Mouse (Mus musculus): ENCODE measurements around the gene Gm9767. TPM values are rescaled to one million over a fixed set of nuclear protein-coding genes. Genes with fewer than 3 reads are reported as not detected.

The Gm9767 gene
- polyA plus RNA-seq, 1 experiment from 2014 or later: 0.78 TPM

GRCm38 (mm10) chr10:26079678-26080077 is 1.6 kb downstream of the Gm9767 start:
- Histone ChIP-seq H3K27ac (replicated peaks; ENCODE audit: low read depth, low read length) (no peak overlapping the region), H3K36me3 (ENCODE audit: control insufficient read depth, insufficient read depth, low read length) (no peaks in the 10 kb centered on the region), H3K9ac (replicated peaks; ENCODE audit: low read length) (no peak overlapping the region), H3K4me1 (ENCODE audit: control insufficient read depth, insufficient read depth, low read length) (peaks cover 8% of the 10 kb centered on the region; the same call in 1 of the 2 replicates), H3K9me3 (ENCODE audit: control insufficient read depth, low read length) (no peaks in the 10 kb centered on the region), H3K27me3 (ENCODE audit: control insufficient read depth, insufficient read depth, low read length) (no peaks in the 10 kb centered on the region), H3K4me3 (replicated peaks; ENCODE audit: low read depth, low read length) (no peak overlapping the region), H3K4me2 (ENCODE audit: low read length) (no peak overlapping the region)
- 85% methylated on average over 3 of the region's 3 CpGs for WGBS
- DNase-seq (no peak), ATAC-seq (ENCODE audit: low FRiP score, low TSS enrichment) (no peak)

- DNase-seq: no peak
- Histone ChIP-seq H3K4me2 (ENCODE audit: low read length) (no peak overlapping the region), H3K27ac (replicated peaks; ENCODE audit: low read depth, low read length) (no peak overlapping the region), H3K9ac (replicated peaks; ENCODE audit: low read length) (no peak overlapping the region), H3K9me3 (ENCODE audit: control insufficient read depth, low read length) (no peaks in the 10 kb centered on the region), H3K4me1 (ENCODE audit: control insufficient read depth, insufficient read depth, low read length) (no peaks in the 10 kb centered on the region), H3K36me3 (ENCODE audit: control insufficient read depth, insufficient read depth, low read length) (no peaks in the 10 kb centered on the region), H3K4me3 (replicated peaks; ENCODE audit: low read depth, low read length) (no peak overlapping the region), H3K27me3 (ENCODE audit: control insufficient read depth, insufficient read depth, low read length) (no peaks in the 10 kb centered on the region)
- ATAC-seq (ENCODE audit: low FRiP score, low TSS enrichment): no peak
- WGBS: 73% methylated on average over 4 of the region's 4 CpGs
Observed at GRCm38 (mm10) chr10:26082081-26082480, 4.0 kb downstream of the Gm9767 start.

DNA sequence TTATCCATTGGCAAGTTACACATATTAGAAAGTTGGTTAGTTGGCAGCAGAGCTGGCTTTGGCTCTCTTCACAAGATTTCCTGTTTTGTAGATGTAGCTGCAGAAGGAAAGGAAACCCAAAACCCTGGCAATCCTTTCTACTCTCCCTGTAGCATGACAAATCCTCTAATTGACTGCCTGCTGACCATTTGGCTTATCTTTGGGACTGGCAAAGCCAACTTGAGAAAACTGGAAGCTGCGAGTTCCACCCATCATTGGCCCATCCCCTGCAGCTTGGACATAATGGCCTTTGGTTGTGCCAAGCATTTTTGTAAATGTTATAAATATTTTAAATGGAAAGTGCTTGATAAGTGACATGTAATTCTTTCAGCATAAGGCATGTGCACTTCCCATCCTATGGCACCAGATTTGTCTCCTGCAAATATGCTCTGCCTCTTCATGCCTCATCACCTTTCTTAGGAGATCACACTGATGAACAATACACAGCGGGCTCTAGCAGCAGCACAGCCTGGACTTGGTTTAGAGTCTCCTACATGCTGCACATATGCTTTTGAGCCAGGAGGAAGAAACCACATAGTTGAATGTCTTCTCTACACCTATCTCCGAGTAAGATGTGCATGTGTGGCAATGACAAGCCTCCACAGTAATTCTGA is 25.4 kb downstream of the Gm9767 start:
- no peak overlapping the region for H3K4me2 ChIP-seq (ENCODE audit: low read length)
- no peaks in the 10 kb centered on the region for H3K27me3 ChIP-seq (ENCODE audit: control insufficient read depth, insufficient read depth, low read length)
- H3K36me3 ChIP-seq (ENCODE audit: control insufficient read depth, insufficient read depth, low read length): no peaks in the 10 kb centered on the region
- H3K4me1 ChIP-seq (ENCODE audit: control insufficient read depth, insufficient read depth, low read length): no peaks in the 10 kb centered on the region
- ATAC-seq (ENCODE audit: low FRiP score, low TSS enrichment) (no peak), DNase-seq (no peak)
- no peaks in the 10 kb centered on the region for H3K9me3 ChIP-seq (ENCODE audit: control insufficient read depth, low read length)
- 79% methylated on average over 3 of the region's 3 CpGs for WGBS
- no peak overlapping the region for H3K27ac ChIP-seq (replicated peaks; ENCODE audit: low read depth, low read length)
- no peak overlapping the region for H3K4me3 ChIP-seq (replicated peaks; ENCODE audit: low read depth, low read length)
- no peak overlapping the region for H3K9ac ChIP-seq (replicated peaks; ENCODE audit: low read length)

DNA sequence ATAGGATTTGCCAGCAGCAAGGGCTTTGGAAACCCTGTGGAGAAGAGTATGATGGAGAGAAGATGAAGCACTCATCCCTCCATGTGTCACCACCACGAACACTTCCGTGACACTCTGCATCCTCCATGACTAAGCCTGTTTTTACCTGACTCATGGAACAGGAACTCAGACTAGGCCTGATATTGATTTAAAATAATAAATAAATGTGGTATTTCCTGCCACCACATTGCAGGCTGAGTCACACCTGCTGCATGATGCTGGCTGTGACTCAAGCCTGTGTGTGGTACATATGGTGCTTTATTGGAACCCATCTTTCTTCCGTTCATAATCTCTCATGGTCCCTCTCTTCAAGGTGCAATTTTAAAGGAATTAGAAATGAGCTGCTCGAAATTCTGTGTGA is 36.4 kb downstream of the Gm9767 start:
- Histone ChIP-seq H3K36me3 (ENCODE audit: control insufficient read depth, insufficient read depth, low read length) (no peaks in the 10 kb centered on the region), H3K4me2 (ENCODE audit: low read length) (no peak overlapping the region), H3K4me1 (ENCODE audit: control insufficient read depth, insufficient read depth, low read length) (no peaks in the 10 kb centered on the region), H3K9me3 (ENCODE audit: control insufficient read depth, low read length) (no peaks in the 10 kb centered on the region), H3K27me3 (ENCODE audit: control insufficient read depth, insufficient read depth, low read length) (no peaks in the 10 kb centered on the region), H3K4me3 (replicated peaks; ENCODE audit: low read depth, low read length) (no peak overlapping the region), H3K9ac (replicated peaks; ENCODE audit: low read length) (no peak overlapping the region), H3K27ac (replicated peaks; ENCODE audit: low read depth, low read length) (no peak overlapping the region)
- 81% methylated on average over 4 of the region's 4 CpGs for WGBS
- ATAC-seq (ENCODE audit: low FRiP score, low TSS enrichment) (no peak), DNase-seq (no peak)

- DNase-seq: no peak
Observed at GRCm38 (mm10) chr10:26119067-26119821, 41.2 kb downstream of the Gm9767 start.

GRCm38 (mm10) chr10:26119822-26120183 is 41.7 kb downstream of the Gm9767 start:
- Histone ChIP-seq H3K27ac (replicated peaks; ENCODE audit: low read depth, low read length) (no peak overlapping the region), H3K4me1 (ENCODE audit: control insufficient read depth, insufficient read depth, low read length) (no peaks in the 10 kb centered on the region), H3K9ac (replicated peaks; ENCODE audit: low read length) (no peak overlapping the region), H3K4me2 (ENCODE audit: low read length) (no peak overlapping the region), H3K36me3 (ENCODE audit: control insufficient read depth, insufficient read depth, low read length) (no peaks in the 10 kb centered on the region), H3K27me3 (ENCODE audit: control insufficient read depth, insufficient read depth, low read length) (no peaks in the 10 kb centered on the region), H3K4me3 (replicated peaks; ENCODE audit: low read depth, low read length) (no peak overlapping the region), H3K9me3 (ENCODE audit: control insufficient read depth, low read length) (no peaks in the 10 kb centered on the region)
- ATAC-seq (ENCODE audit: low FRiP score, low TSS enrichment): no peak
- no peak for DNase-seq
- 68% methylated on average over 1 of the region's 1 CpGs for WGBS

More at GRCm38 (mm10) chr10:26119067-26119821, 41.2 kb downstream of the Gm9767 start:
- H3K4me3 ChIP-seq (replicated peaks; ENCODE audit: low read depth, low read length): no peak overlapping the region
- no peak overlapping the region for H3K4me2 ChIP-seq (ENCODE audit: low read length)
- H3K9me3 ChIP-seq (ENCODE audit: control insufficient read depth, low read length): no peaks in the 10 kb centered on the region
- H3K36me3 ChIP-seq (ENCODE audit: control insufficient read depth, insufficient read depth, low read length): no peaks in the 10 kb centered on the region
- no peak for ATAC-seq (ENCODE audit: low FRiP score, low TSS enrichment)
- 79% methylated on average over 6 of the region's 6 CpGs for WGBS
- H3K9ac ChIP-seq (replicated peaks; ENCODE audit: low read length): no peak overlapping the region
- H3K27me3 ChIP-seq (ENCODE audit: control insufficient read depth, insufficient read depth, low read length): no peaks in the 10 kb centered on the region
- no peak overlapping the region for H3K27ac ChIP-seq (replicated peaks; ENCODE audit: low read depth, low read length)
- no peaks in the 10 kb centered on the region for H3K4me1 ChIP-seq (ENCODE audit: control insufficient read depth, insufficient read depth, low read length)

Other genes with a start within 250 kb of the Gm9767 start
- 32.8 and 37.7 TPM in 2 replicates for gene Tmem200a, start 797 bp downstream of the Gm9767 start, polyA plus RNA-seq (2014; fragmentation: Nextera tagmentation; extraction: Ambion mirVana)
- 0.59 and 0.74 TPM in 2 replicates for gene Samd3, start 151.5 kb downstream of the Gm9767 start, polyA plus RNA-seq (2014; fragmentation: Nextera tagmentation; extraction: Ambion mirVana)